Comparison of ENCODE assay signal across 7 mouse cellular contexts in genomic region chr19:37698273-37699160, GRCm38 (mm10). TPM values are rescaled to one million over a fixed set of nuclear protein-coding genes. Genes with fewer than 3 reads are reported as not detected.
DNase-seq lines count a peak whose midpoint lies in the region; ATAC-seq and TF ChIP-seq lines count a peak whose summit lies in the region.

No protein-coding gene starts in this region.

- H3K9me3 ChIP-seq in ES-Bruce4 (replicated peaks; ENCODE audit: control insufficient read depth, insufficient read depth, low read length, poor library complexity, severe bottlenecking) (no peaks in the 10 kb centered on the region), ES-E14 (ENCODE audit: control insufficient read depth, insufficient read depth, low read depth, low read length) (no peaks in the 10 kb centered on the region)

- H3K36me3 ChIP-seq in ES-Bruce4 (ENCODE audit: control insufficient read depth, insufficient read depth, low read length, poor library complexity, severe bottlenecking) (no peaks in the 10 kb centered on the region), ES-E14 (ENCODE audit: control insufficient read depth, insufficient read depth, low read length, poor library complexity, severe bottlenecking) (no peaks in the 10 kb centered on the region)

- in situ Hi-C loops in ES-E14 (cut with MboI; ENCODE audit: low sequenced_read_pairs in 2 of 2, unreplicated experiment in 2 of 2) = loop anchor here in 1 of 2 experiments (5.0 kb wide), 1 partner anchor 184 kb away; no protein-coding TSS in a partner anchor

- H3K9ac ChIP-seq in ES-Bruce4 (ENCODE audit: low read depth, poor library complexity, severe bottlenecking) (peak overlapping the region; percentile 47; the same call in 1 of the 2 replicates), ES-E14 (ENCODE audit: insufficient read depth, low read depth, low read length, poor library complexity, severe bottlenecking) (no peak overlapping the region)

- TF ChIP-seq EP300 in ES-Bruce4 (IDR thresholded peaks at IDR 0.05; ENCODE audit: insufficient read depth, low read depth, low read length) = no peak

- no peak for TF ChIP-seq CTCF in ES-Bruce4 (IDR thresholded peaks at IDR 0.05; ENCODE audit: low read depth, low read length)

- no peak overlapping the region for H3K27ac ChIP-seq in ES-Bruce4 (ENCODE audit: insufficient read depth, low read length)
- no peak overlapping the region for H3K27ac ChIP-seq in ES-E14 (ENCODE audit: insufficient read depth, low read depth, low read length, poor library complexity, severe bottlenecking)

- TF ChIP-seq POLR2A in ES-Bruce4 (IDR thresholded peaks at IDR 0.05; ENCODE audit: insufficient read depth, low read length) = no peak

- H3K27me3 ChIP-seq in ES-Bruce4 (ENCODE audit: control insufficient read depth, insufficient read depth, low read length, poor library complexity, severe bottlenecking) = peaks cover 19% of the 10 kb centered on the region

- peak overlapping the region; percentile 41 for H3K4me3 ChIP-seq in ES-Bruce4 (ENCODE audit: low read depth, low read length)
- H3K4me3 ChIP-seq in ES-E14 (ENCODE audit: insufficient read depth in 1 of 2, low read depth in 1 of 2, low read length in 2 of 2, poor library complexity in 1 of 2, severe bottlenecking in 1 of 2) = peak overlapping the region; percentile 47 to 66; a peak in 3 of 4 replicates

- no peak for DNase-seq in ES-E14 (ENCODE audit: low read depth, low spot score)
- DNase-seq in ovary, postnatal 10 days (ENCODE audit: low spot score) = no peak
- no peak for DNase-seq in right cerebral cortex, adult 18-20 months
- no peak for DNase-seq in frontal cortex, postnatal 14 days (ENCODE audit: low spot score in 2 of 2)

- H3K4me1 ChIP-seq in ES-Bruce4 (ENCODE audit: control insufficient read depth, insufficient read depth, low read length) = no peaks in the 10 kb centered on the region
- H3K4me1 ChIP-seq in ES-E14 (ENCODE audit: control insufficient read depth in 2 of 2, insufficient read depth in 2 of 2, low read length in 2 of 2, poor library complexity in 1 of 2) = peaks cover 0 to 6% of the 10 kb centered on the region in 2 experiments; a peak in 1 of 4 replicates

- ATAC-seq in hematopoietic stem cell, adult 5-6 weeks (replicated peaks in 1 of 2; ENCODE audit: insufficient read depth in 1 of 2, low FRiP score in 2 of 2, low TSS enrichment in 1 of 2, low read depth in 1 of 2, poor library complexity in 2 of 2, severe bottlenecking in 2 of 2) = peak; percentile 39 to 54; a peak in 1 of 4 replicates
- ATAC-seq in megakaryocyte progenitor cell, adult 5-6 weeks (replicated peaks; ENCODE audit: poor library complexity) = 0 out of 2 replicates have a peak, but pooled peaks have one; percentile 24

TF ChIP-seq in ES-E14, 5 proteins besides CTCF, POLR2A, EP300 and RAD21:
- no peak for TF ChIP-seq HCFC1 (IDR thresholded peaks at IDR 0.05; ENCODE audit: borderline replicate concordance, insufficient read depth, low read length)
- no peak for TF ChIP-seq CHD2 (IDR thresholded peaks at IDR 0.05; ENCODE audit: low read depth, low read length)
- TF ChIP-seq ZC3H11A (IDR thresholded peaks at IDR 0.05; ENCODE audit: borderline replicate concordance, low read depth, low read length) = no peak
- TF ChIP-seq ZNF384 (IDR thresholded peaks at IDR 0.05; ENCODE audit: low read depth, low read length) = no peak
- no peak for TF ChIP-seq MAFK (IDR thresholded peaks at IDR 0.05; ENCODE audit: insufficient read depth, low read depth, low read length)

RNA-seq across cellular contexts. Expression of gene Cyp26a1, which starts 0.9 kb away (rescaled TPM):
- polyA plus RNA-seq in ES-Bruce4 (2011; ENCODE audit: insufficient read depth, insufficient read length, low read depth, missing spikeins) = 5.3 and 7.8 TPM in 2 replicates
- total RNA-seq in ES-E14 (2012; rRNA removed) = 3.7 and 5.7 TPM in 2 replicates
- not detected in 2 replicates for total RNA-seq in hematopoietic stem cell, adult 5-6 weeks (2017)
- total RNA-seq in megakaryocyte progenitor cell, adult 5-6 weeks (2015) = 0.22 TPM in 1 of 2 replicates, not detected in the other
- total RNA-seq in megakaryocyte progenitor cell, adult 5-6 weeks (2017) = not detected in 2 replicates

RNA-seq across cellular contexts. Expression of gene Cyp26c1, which starts 13.1 kb away (rescaled TPM):
- polyA plus RNA-seq in ES-Bruce4 (2011; ENCODE audit: insufficient read depth, insufficient read length, low read depth, missing spikeins) = 0.34 and 0.50 TPM in 2 replicates
- 0.31 and 0.32 TPM in 2 replicates for total RNA-seq in ES-E14 (2012; rRNA removed)
- not detected in 2 replicates for total RNA-seq in hematopoietic stem cell, adult 5-6 weeks (2017)
- not detected in 2 replicates for total RNA-seq in megakaryocyte progenitor cell, adult 5-6 weeks (2015)
- total RNA-seq in megakaryocyte progenitor cell, adult 5-6 weeks (2017) = not detected in 2 replicates
